Mouse (Mus musculus) kidney, postnatal 0 days (tissue): ENCODE data around the gene Gm20489. TPM values are rescaled to one million over a fixed set of nuclear protein-coding genes. Genes with fewer than 3 reads are reported as not detected.

Experiments used
- ATAC-seq: fragments of 200-750 bp; cut with Nextera tagmentation; replicated peaks from 2 replicates; pipeline ENCODE4 v1.8.0; 2017; ENCODE audit warnings: low read depth, moderate number of reproducible peaks, moderate TSS enrichment, moderate library complexity; ENCODE audit not compliant: low FRiP score
- DNase-seq: peaks from one replicate; pipeline ENCODE4 v3.0.0-alpha.2; 2016; ENCODE audit warnings: low spot score
- H3K27ac ChIP-seq: fragments of 300-500 bp; sonication (generic); 2 replicates; pipeline ENCODE4 v1.5.1; 2014; ENCODE audit warnings: mild to moderate bottlenecking
- H3K27me3 ChIP-seq: fragments of 300-500 bp; sonication (generic); 2 replicates; pipeline ENCODE4 v1.6.1; 2014; ENCODE audit warnings: low read length, mixed read lengths; ENCODE audit not compliant: insufficient read depth
- H3K36me3 ChIP-seq: fragments of 300-500 bp; sonication (generic); 2 replicates; pipeline ENCODE4 v1.6.1; 2014; ENCODE audit warnings: low read length, mixed read lengths; ENCODE audit not compliant: insufficient read depth
- H3K4me1 ChIP-seq: fragments of 300-500 bp; sonication (generic); replicated peaks from 2 replicates; pipeline ENCODE4 v1.6.1; 2014; ENCODE audit warnings: antibody characterized with exemption, low read length, mixed read lengths; ENCODE audit not compliant: insufficient read depth
- H3K4me2 ChIP-seq: fragments of 300-500 bp; sonication (generic); 2 replicates; pipeline ENCODE4 v1.6.1; 2014; ENCODE audit warnings: mild to moderate bottlenecking, low read length, moderate library complexity, mixed read lengths
- H3K4me3 ChIP-seq: fragments of 300-500 bp; sonication (generic); replicated peaks from 2 replicates; pipeline ENCODE4 v1.5.1; 2014; ENCODE audit warnings: low read depth, low read length
- H3K9ac ChIP-seq: fragments of 300-500 bp; sonication (generic); 2 replicates; pipeline ENCODE4 v1.6.1; 2014; ENCODE audit warnings: low read depth, low read length
- H3K9me3 ChIP-seq: fragments of 300-500 bp; sonication (generic); replicated peaks from 2 replicates; pipeline ENCODE4 v1.6.1; 2016; ENCODE audit warnings: low read length, inconsistent platforms, mixed read lengths
- CTCF ChIP-seq: IDR thresholded peaks from 2 replicates; pipeline ENCODE4 v1.5.1; 2016; ENCODE audit warnings: antibody characterized with exemption, low read depth, mild to moderate bottlenecking, moderate library complexity
- WGBS: fragments of 180-500 bp; shearing (Covaris S2); extraction: QIAGEN DNeasy Blood & Tissue Kit; methylation state at CpG from one replicate; pipeline ENCODE4 v1.1.7; 2014; 5-methylcytosine and 5-hydroxymethylcytosine counted together
- polyA plus RNA-seq: library from polyadenylated mRNA; unstranded; fragments of >200 nt; fragmentation: Nextera tagmentation; extraction: Ambion mirVana; gene quantifications from 2 replicates; pipeline ENCODE4 v1.2.1, GENCODE M21; 2015

The Gm20489 gene
- polyA plus RNA-seq, 1 experiment from 2014 or later, result not detected

DNA sequence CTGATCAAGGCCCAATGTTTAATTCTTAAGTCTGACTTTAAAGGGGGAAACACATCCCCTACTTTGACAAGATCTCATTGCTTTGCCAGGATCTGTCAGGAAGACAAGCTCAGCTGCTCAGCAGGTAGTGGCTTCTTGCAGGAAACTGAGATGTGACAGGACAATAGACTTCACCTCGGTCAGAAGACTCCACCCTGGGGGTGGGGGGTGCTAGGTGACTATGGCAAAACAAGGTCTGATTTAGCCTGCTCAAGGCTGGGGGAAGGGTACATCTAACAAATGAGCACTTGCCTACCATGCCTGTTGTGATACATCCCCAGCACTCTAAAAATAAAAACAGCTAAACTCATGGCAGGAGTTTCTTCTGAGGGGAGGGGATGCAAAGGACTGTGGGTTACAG, 23.8 kb downstream of the Gm20489 start:
- ATAC-seq, result no peak

DNA sequence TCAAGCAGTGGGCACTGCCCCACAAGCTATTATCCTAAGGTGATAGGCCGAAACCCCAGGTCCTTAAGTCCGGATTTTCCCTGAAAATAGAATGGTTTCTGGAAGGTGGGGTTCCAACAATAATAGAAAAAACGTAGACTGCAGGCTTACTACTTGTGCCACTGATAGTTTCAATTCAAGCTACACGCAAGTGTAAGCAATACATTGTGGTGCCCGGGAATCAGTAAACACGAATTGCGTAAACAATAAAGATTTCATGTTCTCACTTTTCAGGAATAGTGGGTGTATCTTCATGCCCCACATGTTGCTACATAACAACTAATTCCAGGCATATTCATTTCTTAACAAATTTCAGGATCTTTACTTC, 46.0 kb downstream of the Gm20489 start:
- ATAC-seq (no peak), DNase-seq (no peak)
- no peak overlapping the region for H3K9ac ChIP-seq
- no peak for TF ChIP-seq CTCF
- peak overlapping the region; percentile 56 for H3K4me2 ChIP-seq
- no peaks in the 10 kb centered on the region for H3K4me1 ChIP-seq
- 41% methylated on average over 7 of the region's 7 CpGs for WGBS
- H3K9me3 ChIP-seq, result no peaks in the 10 kb centered on the region
- peak overlapping the region; percentile 52 for H3K4me3 ChIP-seq
- no peaks in the 10 kb centered on the region for H3K36me3 ChIP-seq
- H3K27ac ChIP-seq, result 0 out of 2 replicates have a peak overlapping the region, but pooled peaks have one; percentile 25
- no peaks in the 10 kb centered on the region for H3K27me3 ChIP-seq

More for the DNA sequence above, 23.8 kb downstream of the Gm20489 start:
- TF ChIP-seq CTCF, result no peak
- no peak for DNase-seq
- Histone ChIP-seq H3K9me3 (no peaks in the 10 kb centered on the region), H3K4me2 (no peak overlapping the region), H3K27ac (no peak overlapping the region), H3K9ac (no peak overlapping the region), H3K4me3 (no peak overlapping the region), H3K27me3 (no peaks in the 10 kb centered on the region), H3K4me1 (no peaks in the 10 kb centered on the region), H3K36me3 (no peaks in the 10 kb centered on the region)
- 22% methylated on average over 1 of the region's 1 CpGs for WGBS

DNA sequence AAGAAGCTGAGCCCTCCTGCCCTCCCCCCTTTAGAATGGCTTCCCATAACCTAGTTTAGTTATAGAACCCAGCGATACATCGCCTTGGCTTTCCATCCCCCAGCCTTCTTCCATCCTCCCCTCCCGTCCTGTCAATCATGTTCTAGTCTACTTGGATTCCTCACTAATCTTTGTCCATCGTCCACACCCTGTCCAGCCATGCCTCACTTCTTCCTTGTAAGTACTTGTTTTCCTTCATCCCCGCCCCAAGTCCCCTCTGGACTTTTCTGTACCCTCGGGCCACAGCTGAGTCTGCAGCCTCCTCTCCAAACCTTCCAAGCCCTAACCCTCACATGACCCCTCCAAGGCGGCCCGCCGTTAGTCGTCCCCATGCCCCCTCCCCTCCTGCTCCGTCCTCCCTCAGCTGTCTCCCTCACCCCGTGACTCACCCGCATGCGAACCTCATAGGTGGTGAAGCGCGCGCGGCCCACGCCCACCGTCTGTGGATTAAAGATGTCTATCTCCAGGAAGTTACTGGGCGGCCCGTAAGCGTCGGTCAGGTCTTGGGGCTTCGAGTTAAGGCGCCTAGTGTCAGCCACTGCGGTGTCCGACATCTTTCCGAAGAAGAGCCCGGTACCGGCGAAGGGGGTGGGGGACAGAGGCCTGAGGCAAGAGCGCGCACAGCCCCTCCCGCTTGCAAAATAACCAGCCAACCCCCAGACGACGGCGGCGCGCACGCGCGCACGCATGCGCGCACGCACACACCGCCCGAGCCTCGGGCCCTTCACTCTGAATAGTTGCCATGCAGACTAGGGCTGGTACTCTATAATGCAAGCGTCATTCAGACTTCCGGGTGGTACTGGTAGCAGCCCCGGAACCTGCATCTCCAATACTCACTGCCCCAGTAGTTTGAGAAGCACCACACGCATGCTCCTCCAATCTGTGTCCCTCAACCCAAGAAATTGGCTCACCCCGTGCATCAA, 46.7 kb downstream of the Gm20489 start, which contains the start of gene Snx12:
TSS of gene Snx12 (minus strand) at position 730 of the 962 bp plus-strand sequence.
- Histone ChIP-seq H3K4me1 (no peaks in the 10 kb centered on the region), H3K4me3 (peak within 1 kb of the TSS; percentile 52), H3K27ac (peak within 1 kb of the TSS; percentile 47), H3K9ac (peak within 1 kb of the TSS; percentile 53), H3K27me3 (no peaks in the 10 kb centered on the region), H3K36me3 (no peaks in the 10 kb centered on the region), H3K4me2 (peak within 1 kb of the TSS; percentile 56), H3K9me3 (no peaks in the 10 kb centered on the region)
- DNase-seq, result peak; percentile 90
- ATAC-seq, result peak; percentile 97
- 31% methylated on average over 55 of the region's 55 CpGs for WGBS
- no peak for TF ChIP-seq CTCF

Other genes starting within 250 kb of the Gm20489 start
- not detected in 2 replicates for gene Tex11, start 209.4 kb downstream of the Gm20489 start, polyA plus RNA-seq
- gene Slc7a3, start 183.0 kb downstream of the Gm20489 start, polyA plus RNA-seq, result 1.6 TPM in 2 replicates
- gene Snx12, start 46.5 kb downstream of the Gm20489 start, polyA plus RNA-seq, result 46.7 and 48.8 TPM in 2 replicates
- gene Foxo4, start 14.5 kb downstream of the Gm20489 start, polyA plus RNA-seq, result 2.8 and 2.9 TPM in 2 replicates
- not detected in 2 replicates for gene Gm614, start 5.0 kb downstream of the Gm20489 start, polyA plus RNA-seq
- 18.7 and 20.0 TPM in 2 replicates for gene Il2rg, start 768 bp downstream of the Gm20489 start, polyA plus RNA-seq
- gene Med12, start 5.0 kb upstream of the Gm20489 start, polyA plus RNA-seq, result 19.8 and 21.1 TPM in 2 replicates
- 1.7 and 2.8 TPM in 2 replicates for gene Nlgn3, start 30.1 kb upstream of the Gm20489 start, polyA plus RNA-seq
- gene Gjb1, start 107.4 kb upstream of the Gm20489 start, polyA plus RNA-seq, result 49.8 and 52.9 TPM in 2 replicates
- 16.9 and 19.1 TPM in 2 replicates for gene Zmym3, start 151.8 kb upstream of the Gm20489 start, polyA plus RNA-seq
- gene Nono, start 160.3 kb upstream of the Gm20489 start, polyA plus RNA-seq, result 265 and 282 TPM in 2 replicates
- 0.34 and 0.79 TPM in 2 replicates for gene Itgb1bp2, start 180.1 kb upstream of the Gm20489 start, polyA plus RNA-seq